In the genomic region with DNA sequence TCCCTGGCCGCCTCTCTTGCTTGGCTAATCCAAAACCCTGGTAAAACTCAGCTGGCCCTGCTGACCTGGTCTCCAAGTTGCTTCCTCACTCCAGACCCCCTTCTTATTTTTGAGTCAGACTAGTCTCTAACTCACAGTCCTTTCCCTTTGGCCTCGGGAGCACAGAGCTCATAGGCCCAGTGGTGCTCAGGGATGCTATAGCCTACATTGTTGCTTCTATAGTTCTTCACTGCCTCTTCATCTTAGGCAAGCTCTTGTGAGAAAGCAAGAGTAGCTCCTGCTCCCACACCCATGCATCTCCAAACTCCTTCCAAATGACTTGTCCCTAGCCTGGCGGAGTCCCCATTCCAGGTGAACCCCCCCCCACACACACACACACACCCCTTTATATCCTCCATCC, we compare ENCODE assay signal across 9 mouse cellular contexts. TPM values are rescaled to one million over a fixed set of nuclear protein-coding genes. Genes with fewer than 3 reads are reported as not detected.
A peak's percentile ranks its signal among the peaks of the same experiment; 100 is the strongest.
DNase-seq lines count a peak whose midpoint lies in the region; ATAC-seq and TF ChIP-seq lines count a peak whose summit lies in the region.
"Had no signal": no experiment of that assay in that cellular context is flagged by ENCODE, and none has a peak within 500 bp of the region (broad histone marks: within the 10 kb centered on the region; RNA-seq: fewer than 3 reads in every experiment).

No protein-coding gene starts in this region.

- peak overlapping the region; percentile 97 for H3K27ac ChIP-seq in gastrocnemius, adult 2 months
- no peak overlapping the region for H3K27ac ChIP-seq in forebrain, embryonic 13.5 days
- H3K27ac ChIP-seq in limb, embryonic 15.5 days, result no peak overlapping the region
- no peak overlapping the region for H3K27ac ChIP-seq in stomach, embryonic 14.5 days (ENCODE audit: low read length)

- peak overlapping the region; percentile 91 for H3K9ac ChIP-seq in forebrain, embryonic 13.5 days
- peak overlapping the region; percentile 69; the same call in 1 of the 2 replicates for H3K9ac ChIP-seq in limb, embryonic 15.5 days
- H3K9ac ChIP-seq in stomach, embryonic 14.5 days (replicated peaks; ENCODE audit: low read depth, low read length), result peak overlapping the region; percentile 71

- WGBS in forebrain, embryonic 13.5 days, result 47% methylated on average over 3 of the region's 3 CpGs
- WGBS in limb, embryonic 15.5 days, result 59% methylated on average over 3 of the region's 3 CpGs
- 62% methylated on average over 3 of the region's 3 CpGs for WGBS in stomach, embryonic 14.5 days

- no peaks in the 10 kb centered on the region for H3K9me3 ChIP-seq in E14TG2a.4 (ENCODE audit: low read length)
- no peaks in the 10 kb centered on the region for H3K9me3 ChIP-seq in forebrain, embryonic 13.5 days (replicated peaks)
- no peaks in the 10 kb centered on the region for H3K9me3 ChIP-seq in limb, embryonic 15.5 days
- no peaks in the 10 kb centered on the region for H3K9me3 ChIP-seq in stomach, embryonic 14.5 days (ENCODE audit: control insufficient read depth, low read depth, low read length)

- ATAC-seq in forebrain, embryonic 13.5 days, result no peak
- ATAC-seq in limb, embryonic 15.5 days (ENCODE audit: insufficient number of reproducible peaks, low FRiP score, low TSS enrichment, low read depth), result no peak
- no peak for ATAC-seq in stomach, embryonic 14.5 days (ENCODE audit: insufficient number of reproducible peaks, insufficient read depth, low FRiP score, low read depth)
- ATAC-seq in inflammation-experienced regulatory T-cells, adult 6 months, result no peak

- intact Hi-C loops in gastrocnemius, adult 2 months (cut with DNase I), result loop anchor here (5.0 kb wide), 1 partner anchor 40 kb away; the partner anchor contains the start of genes Dnajb1 and Tecr
- intact Hi-C loops in gastrocnemius, postnatal 14 days (cut with DNase I; ENCODE audit: low total_unique reads), result loop anchor here (5.0 kb wide), 1 partner anchor 40 kb away; the partner anchor contains the start of genes Dnajb1 and Tecr

- peak overlapping the region; percentile 84 for H3K4me3 ChIP-seq in gastrocnemius, adult 2 months
- peak overlapping the region; percentile 90 for H3K4me3 ChIP-seq in E14TG2a.4 (replicated peaks; ENCODE audit: low read length)
- H3K4me3 ChIP-seq in forebrain, embryonic 13.5 days, result peak overlapping the region; percentile 78
- peak overlapping the region; percentile 78 for H3K4me3 ChIP-seq in limb, embryonic 15.5 days
- H3K4me3 ChIP-seq in stomach, embryonic 14.5 days (ENCODE audit: low read depth, low read length), result peak overlapping the region; percentile 78; the same call in 1 of the 2 replicates

- no peak for TF ChIP-seq CTCF in gastrocnemius, adult 2 months (IDR thresholded peaks at IDR 0.05)
- TF ChIP-seq CTCF in E14TG2a.4 (conservative IDR thresholded peaks at IDR 0.05; ENCODE audit: low read length), result no peak

- H3K27me3 ChIP-seq in E14TG2a.4 (ENCODE audit: insufficient read depth, low read length), result no peaks in the 10 kb centered on the region
- H3K27me3 ChIP-seq in forebrain, embryonic 13.5 days, result no peaks in the 10 kb centered on the region
- H3K27me3 ChIP-seq in limb, embryonic 15.5 days, result no peaks in the 10 kb centered on the region
- no peaks in the 10 kb centered on the region for H3K27me3 ChIP-seq in stomach, embryonic 14.5 days (ENCODE audit: control insufficient read depth, insufficient read depth, low read length)
- H3K27me3 ChIP-seq: Patski had no signal

- peaks cover 58% of the 10 kb centered on the region for H3K4me1 ChIP-seq in E14TG2a.4 (replicated peaks; ENCODE audit: low read depth, low read length)
- H3K4me1 ChIP-seq in forebrain, embryonic 13.5 days, result peaks cover 19% of the 10 kb centered on the region
- peaks cover 12% of the 10 kb centered on the region for H3K4me1 ChIP-seq in limb, embryonic 15.5 days
- peaks cover 7% of the 10 kb centered on the region for H3K4me1 ChIP-seq in stomach, embryonic 14.5 days (ENCODE audit: control insufficient read depth, insufficient read depth, low read length)

- DNase-seq in gastrocnemius, adult 2 months, result no peak
- no peak for DNase-seq in gastrocnemius, postnatal 14 days
- no peak for DNase-seq in embryo, embryonic 9.5 days (ENCODE audit: extremely low spot score)

- H3K36me3 ChIP-seq in E14TG2a.4 (ENCODE audit: insufficient read depth, low read length), result peaks cover 37% of the 10 kb centered on the region
- H3K36me3 ChIP-seq in forebrain, embryonic 13.5 days (ENCODE audit: poor library complexity, severe bottlenecking), result peaks cover 39% of the 10 kb centered on the region
- peaks cover 29% of the 10 kb centered on the region for H3K36me3 ChIP-seq in limb, embryonic 15.5 days
- H3K36me3 ChIP-seq in stomach, embryonic 14.5 days (ENCODE audit: control insufficient read depth, insufficient read depth, low read length), result peaks cover 24% of the 10 kb centered on the region

- H3K4me2 ChIP-seq in forebrain, embryonic 13.5 days, result peak overlapping the region; percentile 97
- H3K4me2 ChIP-seq in limb, embryonic 15.5 days, result peak overlapping the region; percentile 79
- H3K4me2 ChIP-seq in stomach, embryonic 14.5 days (replicated peaks; ENCODE audit: low read depth, low read length), result peak overlapping the region; percentile 83

RNA-seq across cellular contexts. Expression of gene Ndufb7, which starts 1.2 kb away (rescaled TPM):
- 100 to 1,000 TPM; 282 to 397 TPM for total RNA-seq in gastrocnemius, adult 2 months (2021)
- total RNA-seq in gastrocnemius, postnatal 14 days (2021), result 100 to 1,000 TPM; 439 to 462 TPM
- 393 and 412 TPM in 2 replicates for polyA plus RNA-seq in forebrain, embryonic 13.5 days (2015; fragmentation: Nextera tagmentation; extraction: Ambion mirVana)
- 253 and 288 TPM in 2 replicates for polyA plus RNA-seq in limb, embryonic 15.5 days (2015; fragmentation: Nextera tagmentation; extraction: Ambion mirVana)
- 325 and 345 TPM in 2 replicates for polyA plus RNA-seq in stomach, embryonic 14.5 days (2014; fragmentation: Nextera tagmentation; extraction: Ambion mirVana)
- 100 to 1,000 TPM; 284 to 389 (median 291) TPM for polyA plus RNA-seq in inflammation-experienced regulatory T-cells, adult 6 months (2017; shearing (Covaris generic))

RNA-seq across cellular contexts. Expression of gene Olfr370, which starts 32.1 kb away (rescaled TPM):
- not detected for total RNA-seq in gastrocnemius, adult 2 months (2021)
- total RNA-seq in gastrocnemius, postnatal 14 days (2021), result not detected
- polyA plus RNA-seq in forebrain, embryonic 13.5 days (2015; fragmentation: Nextera tagmentation; extraction: Ambion mirVana), result 0.15 TPM in 1 of 2 replicates, not detected in the other
- not detected in 2 replicates for polyA plus RNA-seq in limb, embryonic 15.5 days (2015; fragmentation: Nextera tagmentation; extraction: Ambion mirVana)
- polyA plus RNA-seq in stomach, embryonic 14.5 days (2014; fragmentation: Nextera tagmentation; extraction: Ambion mirVana), result not detected in 2 replicates
- not detected for polyA plus RNA-seq in inflammation-experienced regulatory T-cells, adult 6 months (2017; shearing (Covaris generic))

RNA-seq across cellular contexts. Expression of gene Tecr, which starts 40.1 kb away (rescaled TPM):
- 100 to 1,000 TPM; 416 to 566 TPM for total RNA-seq in gastrocnemius, adult 2 months (2021)
- total RNA-seq in gastrocnemius, postnatal 14 days (2021), result 100 to 1,000 TPM; 474 to 504 TPM
- 613 and 652 TPM in 2 replicates for polyA plus RNA-seq in forebrain, embryonic 13.5 days (2015; fragmentation: Nextera tagmentation; extraction: Ambion mirVana)
- polyA plus RNA-seq in limb, embryonic 15.5 days (2015; fragmentation: Nextera tagmentation; extraction: Ambion mirVana), result 544 and 583 TPM in 2 replicates
- 629 and 635 TPM in 2 replicates for polyA plus RNA-seq in stomach, embryonic 14.5 days (2014; fragmentation: Nextera tagmentation; extraction: Ambion mirVana)
- polyA plus RNA-seq in inflammation-experienced regulatory T-cells, adult 6 months (2017; shearing (Covaris generic)), result 100 to 1,000 TPM; 341 to 488 (median 426) TPM

RNA-seq across cellular contexts. Expression of gene Dnajb1, which starts 40.3 kb away (rescaled TPM):
- 10 to 100 TPM in 1 of 2 experiments, 1 to 10 TPM in 1; 3.6 to 11.8 TPM for total RNA-seq in gastrocnemius, adult 2 months (2021)
- total RNA-seq in gastrocnemius, postnatal 14 days (2021), result 1 to 10 TPM; 7.0 to 7.4 TPM
- polyA plus RNA-seq in forebrain, embryonic 13.5 days (2015; fragmentation: Nextera tagmentation; extraction: Ambion mirVana), result 59.4 and 61.9 TPM in 2 replicates
- polyA plus RNA-seq in limb, embryonic 15.5 days (2015; fragmentation: Nextera tagmentation; extraction: Ambion mirVana), result 78.5 and 79.1 TPM in 2 replicates
- 59.5 and 59.6 TPM in 2 replicates for polyA plus RNA-seq in stomach, embryonic 14.5 days (2014; fragmentation: Nextera tagmentation; extraction: Ambion mirVana)
- 10 to 100 TPM; 36.3 to 53.7 (median 41.0) TPM for polyA plus RNA-seq in inflammation-experienced regulatory T-cells, adult 6 months (2017; shearing (Covaris generic))
